Mouse (Mus musculus) lung, postnatal 36 days (tissue): ENCODE data around the gene Ctsz.

Experiments
- DNase-seq: peaks from one replicate; pipeline ENCODE4 v3.0.0; 2022; ENCODE audit warnings: mixed read lengths

The Ctsz gene

DNA sequence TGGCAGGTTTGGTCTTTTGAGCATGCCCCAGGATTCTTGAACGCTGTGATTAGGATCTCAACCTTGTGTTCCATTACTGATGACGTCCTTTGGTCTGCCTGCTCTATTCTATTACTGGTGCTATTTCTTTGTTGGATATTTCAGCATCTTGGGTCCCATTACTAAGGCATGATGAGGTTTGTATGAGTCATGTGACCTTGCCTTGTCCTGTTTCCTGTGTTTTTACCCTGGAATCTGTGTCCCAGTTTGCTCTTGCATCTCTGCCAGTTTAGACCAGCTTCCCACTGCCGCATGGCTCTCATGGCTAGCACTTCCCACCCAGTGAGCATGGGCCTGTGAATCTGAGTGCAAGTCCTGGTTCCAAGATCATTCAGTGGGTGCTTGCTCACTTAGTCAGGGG is 46.9 kb downstream of the Ctsz start:
- no peak for DNase-seq

DNA sequence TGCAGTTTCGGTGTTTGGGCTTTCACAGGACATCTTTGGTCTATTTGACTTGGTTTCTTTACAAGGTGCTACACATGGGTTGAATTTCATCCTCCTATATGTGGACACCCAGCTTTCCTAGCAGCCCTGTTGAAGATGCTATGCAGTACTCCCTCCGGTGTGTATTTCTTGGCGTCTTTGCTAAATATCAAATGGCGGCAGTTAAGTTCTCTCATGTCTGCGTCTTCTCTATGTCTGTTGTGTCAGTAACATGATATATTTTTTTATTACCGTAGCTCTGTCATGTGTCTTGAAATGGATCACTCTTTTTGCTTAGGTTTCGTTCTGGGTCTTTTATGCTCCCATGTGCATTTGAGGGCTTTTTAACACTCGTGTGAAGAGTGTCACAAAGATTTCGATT is 57.8 kb downstream of the Ctsz start:
- no peak for DNase-seq
